18 mouse cellular contexts compared by ENCODE assay signal in the genomic region with DNA sequence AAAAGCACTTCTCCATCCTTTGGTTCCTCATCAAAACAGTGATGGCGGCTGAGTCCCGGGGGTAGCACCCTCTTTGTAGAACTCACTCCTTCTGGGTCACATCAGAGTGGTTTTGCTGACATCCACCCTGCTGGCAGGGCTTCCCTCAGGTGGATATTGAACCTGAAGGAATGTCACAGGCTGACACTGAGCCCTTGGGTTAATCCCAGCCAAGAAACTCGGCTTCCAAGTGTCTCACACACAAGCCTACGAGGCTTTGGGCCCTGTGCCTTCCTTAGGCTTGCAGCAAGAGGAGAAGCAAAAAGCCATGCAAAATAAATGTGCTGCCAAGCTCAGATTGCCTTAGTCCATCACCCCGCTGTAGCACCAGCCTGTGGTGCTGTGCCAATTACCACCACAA.
DNase-seq lines count a peak whose midpoint lies in the region; ATAC-seq lines count a peak whose summit lies in the region.
"Had no signal": no experiment of that assay in that cellular context is flagged by ENCODE, and none has a peak within 500 bp of the region (broad histone marks: within the 10 kb centered on the region; RNA-seq: fewer than 3 reads in every experiment).

No protein-coding gene starts in this region.

- no peaks in the 10 kb centered on the region for H3K27me3 ChIP-seq in heart, embryonic 11.5 days (ENCODE audit: control insufficient read depth, insufficient read depth, low read length)
- H3K27me3 ChIP-seq: embryonic facial prominence, embryonic 12.5 days had no signal

- H3K4me2 ChIP-seq in heart, embryonic 11.5 days: no peak overlapping the region
- H3K4me2 ChIP-seq: embryonic facial prominence, embryonic 12.5 days; midbrain, embryonic 11.5 days had no signal

- H3K9me3 ChIP-seq in heart, embryonic 11.5 days (replicated peaks; ENCODE audit: control insufficient read depth, low read length): no peaks in the 10 kb centered on the region
- H3K9me3 ChIP-seq: embryonic facial prominence, embryonic 12.5 days; forebrain, embryonic 10.5 days; limb, embryonic 10.5 days had no signal

- no peak overlapping the region for H3K27ac ChIP-seq in heart, embryonic 11.5 days (ENCODE audit: low read depth, low read length)
- H3K27ac ChIP-seq: embryonic facial prominence, embryonic 12.5 days; forebrain, embryonic 10.5 days; limb, embryonic 10.5 days; liver, embryonic 14.5 days had no signal

- H3K36me3 ChIP-seq in heart, embryonic 11.5 days (ENCODE audit: control insufficient read depth, insufficient read depth, low read length): no peaks in the 10 kb centered on the region
- H3K36me3 ChIP-seq: embryonic facial prominence, embryonic 12.5 days; forebrain, embryonic 10.5 days; limb, embryonic 10.5 days had no signal

- H3K4me1 ChIP-seq in heart, embryonic 11.5 days (ENCODE audit: control insufficient read depth, insufficient read depth, low read length): peaks cover 4% of the 10 kb centered on the region
- H3K4me1 ChIP-seq: forebrain, embryonic 10.5 days had no signal

- 70% methylated on average over 5 of the region's 5 CpGs for WGBS in heart, embryonic 11.5 days (ENCODE audit: insufficient replicate concordance)

- ATAC-seq in heart, embryonic 11.5 days (replicated peaks; ENCODE audit: insufficient number of reproducible peaks, low FRiP score, low TSS enrichment): no peak
- ATAC-seq: hindbrain, embryonic 16.5 days had no signal

- no peak overlapping the region for H3K9ac ChIP-seq in heart, embryonic 11.5 days (ENCODE audit: low read depth, low read length)
- H3K9ac ChIP-seq: embryonic facial prominence, embryonic 12.5 days; liver, embryonic 14.5 days had no signal

- DNase-seq in adrenal gland, postnatal 14 days: peak; percentile 47
- DNase-seq in adrenal gland, postnatal 4 days (ENCODE audit: low spot score in 2 of 2): no peak
- DNase-seq in heart, adult 18-20 months: peak; percentile 20 to 33
- DNase-seq in fat pad, adult 2 months (ENCODE audit: extremely low read depth, low read depth, low spot score): peak; percentile 65
- peak; percentile 53 to 57 for DNase-seq in kidney, postnatal 36 days
- no peak for DNase-seq in urinary bladder, postnatal 4 days (ENCODE audit: low spot score in 2 of 2)
- no peak for DNase-seq in embryo, embryonic 9.5 days (ENCODE audit: extremely low spot score)
- DNase-seq: cerebellum, adult 11 months; layer of hippocampus, postnatal 36 days; lung, postnatal 14 days; thymus, adult 2 months had no signal

- H3K4me3 ChIP-seq in heart, embryonic 11.5 days (ENCODE audit: low read depth, low read length): no peak overlapping the region
- H3K4me3 ChIP-seq: embryonic facial prominence, embryonic 12.5 days; forebrain, embryonic 10.5 days; limb, embryonic 10.5 days had no signal

Comparison
In these comparisons a context has a peak if more than half of its experiments do, and no peak if none do; other contexts are left out.
1. DNase-seq: peak in adrenal gland, postnatal 14 days (single experiment), heart, adult 18-20 months (2 of 2), fat pad, adult 2 months (single experiment) and kidney, postnatal 36 days (2 of 2); none in adrenal gland, postnatal 4 days (0 of 2), urinary bladder, postnatal 4 days (0 of 2) and embryo, embryonic 9.5 days (single experiment).